Mouse (Mus musculus) CH12.LX (cell line): ENCODE measurements around the gene Exo1.

Experiments used
- E2F4 ChIP-seq: IDR thresholded peaks from 2 replicates; pipeline ENCODE4 v1.6.1; 2011; ENCODE audit warnings: low read depth, low read length, improper control_type of control experiment; ENCODE audit not compliant: insufficient replicate concordance
- EP300 ChIP-seq: IDR thresholded peaks from 2 replicates; pipeline ENCODE4 v1.6.1; 2011; ENCODE audit warnings: low read length, improper control_type of control experiment
- HCFC1 ChIP-seq: IDR thresholded peaks from 2 replicates; pipeline ENCODE4 v1.6.1; 2012; ENCODE audit warnings: low read depth, mild to moderate bottlenecking, inconsistent platforms, low read length, improper control_type of control experiment
- POLR2A ChIP-seq: IDR thresholded peaks from 2 replicates; pipeline ENCODE4 v1.6.1; 2011; ENCODE audit warnings: low read depth, mild to moderate bottlenecking, improper control_type of control experiment, low read length

GRCm38 (mm10) chr1:175946718-175947315 lies 66.4 kb downstream of the Exo1 start:
- TF ChIP-seq POLR2A (no peak), E2F4 (no peak), EP300 (no peak), HCFC1 (no peak)
